Mouse (Mus musculus) MEL (cell line): Measurements from ENCODE around the gene Itgae. TPM values are rescaled to one million over a fixed set of nuclear protein-coding genes. Genes with fewer than 3 reads are reported as not detected.

Experiments
- DNase-seq: peaks from one replicate; pipeline ENCODE4 v3.0.0; 2011; ENCODE audit warnings: low read depth, low spot score
- H3K27ac ChIP-seq: 2 replicates; pipeline ENCODE4 v1.5.1; 2012; ENCODE audit warnings: low read depth, mild to moderate bottlenecking, control low read depth, low read length, moderate library complexity; ENCODE audit not compliant: control insufficient read depth
- H3K27me3 ChIP-seq, 2 experiments: fragments of 150-350 bp in 1 of 2; sonication (generic) in 1 of 2; 2 replicates each; pipeline ENCODE4 v1.6.1; 2012; ENCODE audit warnings: low read length in 2 of 2, mild to moderate bottlenecking in 2 of 2, improper control_type of control experiment in 1 of 2, moderate library complexity in 1 of 2; ENCODE audit not compliant: insufficient read depth in 2 of 2, control insufficient read depth in 1 of 2
- H3K36me3 ChIP-seq, 2 experiments: 2 replicates each; pipeline ENCODE4 v1.6.1; 2012 to 2014; ENCODE audit warnings: low read length in 2 of 2, improper control_type of control experiment in 1 of 2, inconsistent platforms in 1 of 2, mild to moderate bottlenecking in 1 of 2; ENCODE audit not compliant: insufficient read depth in 2 of 2, control insufficient read depth in 1 of 2
- H3K4me1 ChIP-seq, 2 experiments: fragments of 150-350 bp in 1 of 2; sonication (generic) in 1 of 2; 2 replicates each; pipeline ENCODE4 v1.6.1; 2012; ENCODE audit warnings: low read length in 2 of 2, improper control_type of control experiment in 1 of 2, mild to moderate bottlenecking in 1 of 2; ENCODE audit not compliant: insufficient read depth in 2 of 2, control insufficient read depth in 1 of 2
- H3K4me3 ChIP-seq, 2 experiments: fragments of 150-350 bp in 1 of 2; sonication (generic) in 1 of 2; 2 replicates each; pipeline ENCODE4 v1.5.1; 2012; ENCODE audit warnings: low read depth in 2 of 2, low read length in 2 of 2, mild to moderate bottlenecking in 2 of 2, moderate library complexity in 2 of 2, control low read depth in 1 of 2, improper control_type of control experiment in 1 of 2; ENCODE audit not compliant: control insufficient read depth in 1 of 2, insufficient read depth in 1 of 2
- H3K79me2 ChIP-seq: 2 replicates; pipeline ENCODE4 v1.6.1; 2012; ENCODE audit warnings: mild to moderate bottlenecking, low read length, moderate library complexity; ENCODE audit not compliant: control insufficient read depth, poor library complexity, insufficient read depth
- H3K9ac ChIP-seq: 2 replicates; pipeline ENCODE4 v1.6.1; 2012; ENCODE audit warnings: low read depth, mild to moderate bottlenecking, control low read depth, low read length, moderate library complexity; ENCODE audit not compliant: control insufficient read depth, poor library complexity, severe bottlenecking
- H3K9me3 ChIP-seq: fragments of 150-350 bp; sonication (generic); replicated peaks from 2 replicates; pipeline ENCODE4 v1.6.1; 2012; ENCODE audit warnings: mild to moderate bottlenecking, low read length, improper control_type of control experiment, moderate library complexity; ENCODE audit not compliant: insufficient read depth
- BHLHE40 ChIP-seq: IDR thresholded peaks from 2 replicates; pipeline ENCODE4 v1.6.1; 2012; ENCODE audit warnings: low read depth, mild to moderate bottlenecking, inconsistent platforms, low read length, improper control_type of control experiment, borderline replicate concordance
- CHD1 ChIP-seq: IDR thresholded peaks from 2 replicates; pipeline ENCODE4 v1.6.1; 2012; ENCODE audit warnings: low read depth, mild to moderate bottlenecking, inconsistent platforms, low read length, improper control_type of control experiment
- CHD2 ChIP-seq: IDR thresholded peaks from 2 replicates; pipeline ENCODE4 v1.6.1; 2011; ENCODE audit warnings: low read length, improper control_type of control experiment
- CTCF ChIP-seq, 3 experiments: IDR thresholded peaks in 2 of 3; conservative IDR thresholded peaks in 1 of 3; 2 replicates each; pipeline ENCODE4 v1.5.1; 2011 to 2012; ENCODE audit warnings: low read length in 3 of 3, low read depth in 2 of 3, mild to moderate bottlenecking in 2 of 3, improper control_type of control experiment in 1 of 3, inconsistent platforms in 1 of 3, mixed read lengths in 1 of 3, moderate library complexity in 1 of 3; ENCODE audit not compliant: control insufficient read depth in 1 of 3, insufficient read depth in 1 of 3, poor library complexity in 1 of 3, severe bottlenecking in 1 of 3
- ELF1 ChIP-seq: IDR thresholded peaks from 2 replicates; pipeline ENCODE4 v1.6.1; 2014; ENCODE audit warnings: low read depth, mild to moderate bottlenecking, inconsistent platforms, low read length, improper control_type of control experiment, moderate library complexity
- ETS1 ChIP-seq: IDR thresholded peaks from 2 replicates; pipeline ENCODE4 v1.6.1; 2012; ENCODE audit warnings: low read depth, mild to moderate bottlenecking, inconsistent platforms, low read length, improper control_type of control experiment, moderate library complexity
- HCFC1 ChIP-seq: IDR thresholded peaks from 2 replicates; pipeline ENCODE4 v1.6.1; 2012; ENCODE audit warnings: low read depth, mild to moderate bottlenecking, inconsistent platforms, low read length, improper control_type of control experiment, moderate library complexity
- KAT2A ChIP-seq: conservative IDR thresholded peaks from 2 replicates; pipeline ENCODE4 v1.6.1; 2012; ENCODE audit warnings: low read depth, low read length, improper control_type of control experiment, inconsistent platforms
- MAFK ChIP-seq: IDR thresholded peaks from 2 replicates; pipeline ENCODE4 v1.6.1; 2011; ENCODE audit warnings: low read depth, mild to moderate bottlenecking, low read length, improper control_type of control experiment, borderline replicate concordance
- MAX ChIP-seq: IDR thresholded peaks from 2 replicates; pipeline ENCODE4 v1.6.1; 2011; ENCODE audit warnings: low read length, improper control_type of control experiment
- MAZ ChIP-seq: IDR thresholded peaks from 2 replicates; pipeline ENCODE4 v1.6.1; 2012; ENCODE audit warnings: low read depth, mild to moderate bottlenecking, inconsistent platforms, low read length, improper control_type of control experiment
- MEF2A ChIP-seq: IDR thresholded peaks from 2 replicates; pipeline ENCODE4 v1.6.1; 2014; ENCODE audit warnings: low read depth, mild to moderate bottlenecking, inconsistent platforms, low read length, improper control_type of control experiment; ENCODE audit not compliant: poor library complexity, insufficient replicate concordance, severe bottlenecking; ENCODE audit errors: extremely low read depth
- MXI1 ChIP-seq: IDR thresholded peaks from 2 replicates; pipeline ENCODE4 v1.6.1; 2011; ENCODE audit warnings: mild to moderate bottlenecking, low read depth, low read length, improper control_type of control experiment
- MYB ChIP-seq: IDR thresholded peaks from 2 replicates; pipeline ENCODE4 v1.6.1; 2011; ENCODE audit warnings: mild to moderate bottlenecking, low read depth, low read length, improper control_type of control experiment
- MYC ChIP-seq: IDR thresholded peaks from 2 replicates; pipeline ENCODE4 v1.6.1; 2011; ENCODE audit warnings: low read depth, mild to moderate bottlenecking, low read length, improper control_type of control experiment, moderate library complexity
- NELFE ChIP-seq: IDR thresholded peaks from 2 replicates; pipeline ENCODE4 v1.6.1; 2011; ENCODE audit warnings: low read depth, low read length, improper control_type of control experiment
- NRF1 ChIP-seq: IDR thresholded peaks from 2 replicates; pipeline ENCODE4 v1.6.1; 2014; ENCODE audit warnings: low read depth, mild to moderate bottlenecking, inconsistent platforms, low read length, improper control_type of control experiment, moderate library complexity; ENCODE audit not compliant: poor library complexity, insufficient read depth, severe bottlenecking
- POLR2AphosphoS2 ChIP-seq: IDR thresholded peaks from 2 replicates; pipeline ENCODE4 v1.6.1; 2011; ENCODE audit warnings: low read length, improper control_type of control experiment
- RAD21 ChIP-seq: IDR thresholded peaks from 2 replicates; pipeline ENCODE4 v1.6.1; 2011; ENCODE audit warnings: mild to moderate bottlenecking, low read depth, low read length, improper control_type of control experiment
- SIN3A ChIP-seq: IDR thresholded peaks from 2 replicates; pipeline ENCODE4 v1.6.1; 2012; ENCODE audit warnings: low read length, improper control_type of control experiment, inconsistent platforms
- TAL1 ChIP-seq: IDR thresholded peaks from 2 replicates; pipeline ENCODE4 v1.6.1; 2012; ENCODE audit warnings: mild to moderate bottlenecking, inconsistent platforms, low read length, moderate library complexity, mixed read lengths
- TBP ChIP-seq: IDR thresholded peaks from 2 replicates; pipeline ENCODE4 v1.8.0; 2011; ENCODE audit warnings: low read depth, low read length, improper control_type of control experiment
- TCF12 ChIP-seq: IDR thresholded peaks from 2 replicates; pipeline ENCODE4 v1.6.1; 2014; ENCODE audit warnings: low read depth, mild to moderate bottlenecking, inconsistent platforms, low read length, improper control_type of control experiment, moderate library complexity
- USF1 ChIP-seq: IDR thresholded peaks from 2 replicates; pipeline ENCODE4 v1.6.1; 2014; ENCODE audit warnings: low read depth, mild to moderate bottlenecking, inconsistent platforms, low read length, improper control_type of control experiment, moderate library complexity
- USF2 ChIP-seq, 2 experiments: IDR thresholded peaks; 2 replicates each; pipeline ENCODE4 v1.6.1; 2011 to 2012; ENCODE audit warnings: improper control_type of control experiment in 2 of 2, low read length in 2 of 2, borderline replicate concordance in 1 of 2, inconsistent platforms in 1 of 2, low read depth in 1 of 2, mild to moderate bottlenecking in 1 of 2; ENCODE audit not compliant: insufficient read depth in 1 of 2
- ZKSCAN1 ChIP-seq: IDR thresholded peaks from 2 replicates; pipeline ENCODE4 v1.6.1; 2012; ENCODE audit warnings: low read depth, mild to moderate bottlenecking, inconsistent platforms, low read length, improper control_type of control experiment, moderate library complexity
- ZMIZ1 ChIP-seq: IDR thresholded peaks from 2 replicates; pipeline ENCODE4 v1.6.1; 2012; ENCODE audit warnings: low read depth, mild to moderate bottlenecking, inconsistent platforms, low read length, improper control_type of control experiment, moderate library complexity
- ZNF384 ChIP-seq: IDR thresholded peaks from 2 replicates; pipeline ENCODE4 v1.6.1; 2012; ENCODE audit warnings: low read depth, mild to moderate bottlenecking, inconsistent platforms, low read length, improper control_type of control experiment
- polyA plus RNA-seq, 2 experiments: library from polyadenylated mRNA; stranded (reverse) in 1 of 2; unstranded in 1 of 2; fragments of >175 nt in 1 of 2; fragments of >200 nt in 1 of 2; gene quantifications; 2 replicates each; pipeline versions ENCODE4 v1.2.1 to v1.2.4; 2012; ENCODE audit warnings: low replicate concordance in 2 of 2, low read depth in 1 of 2; ENCODE audit not compliant: insufficient read length in 2 of 2, insufficient read depth in 1 of 2, missing spikeins in 1 of 2
- total RNA-seq: library from RNA; depleted of rRNA; stranded (reverse); fragments of 300-350 nt; gene quantifications from 2 replicates; pipeline ENCODE4 v1.2.3, GENCODE M21; 2012

Gene Itgae
- total and polyA plus RNA-seq, 3 experiments: 0.04 to 0.22 TPM; not detected in 1

DNA sequence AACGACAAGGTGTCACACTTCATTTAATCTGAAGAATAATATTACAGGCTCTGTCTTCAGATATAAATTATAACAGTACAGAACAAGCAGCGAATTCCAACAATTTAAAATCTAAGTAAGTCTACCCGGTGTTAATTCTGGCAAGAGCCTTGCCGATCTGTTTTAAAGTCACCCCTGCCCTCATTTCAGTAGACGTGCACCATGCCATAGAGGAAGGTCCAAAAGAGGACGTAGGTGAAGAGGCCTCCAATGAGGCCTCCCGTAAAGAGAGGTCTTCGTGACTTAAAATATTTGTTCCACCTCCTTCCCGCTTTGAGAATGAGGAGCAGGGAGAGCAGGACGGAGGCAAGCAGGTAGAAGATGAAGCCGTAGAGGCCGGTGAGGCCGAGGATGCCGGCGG is 85.8 kb downstream of the Itgae start:
- Histone ChIP-seq H3K4me3 (peak overlapping the region; percentile 85 to 91), H3K9ac (peak overlapping the region; percentile 88), H3K79me2 (peaks cover 38% of the 10 kb centered on the region), H3K27ac (peak overlapping the region; percentile 57), H3K36me3 (peaks cover 12 to 19% of the 10 kb centered on the region in 2 experiments; a peak in 3 of 4 replicates), H3K4me1 (peaks cover 4 to 12% of the 10 kb centered on the region in 2 experiments), H3K9me3 (no peaks in the 10 kb centered on the region), H3K27me3 (no peaks in the 10 kb centered on the region)
- TF ChIP-seq MYC (peak; percentile 48; the same call in 1 of the 2 replicates), MYB (no peak), ZNF384 (no peak)
- DNase-seq: peak; percentile 72

DNA sequence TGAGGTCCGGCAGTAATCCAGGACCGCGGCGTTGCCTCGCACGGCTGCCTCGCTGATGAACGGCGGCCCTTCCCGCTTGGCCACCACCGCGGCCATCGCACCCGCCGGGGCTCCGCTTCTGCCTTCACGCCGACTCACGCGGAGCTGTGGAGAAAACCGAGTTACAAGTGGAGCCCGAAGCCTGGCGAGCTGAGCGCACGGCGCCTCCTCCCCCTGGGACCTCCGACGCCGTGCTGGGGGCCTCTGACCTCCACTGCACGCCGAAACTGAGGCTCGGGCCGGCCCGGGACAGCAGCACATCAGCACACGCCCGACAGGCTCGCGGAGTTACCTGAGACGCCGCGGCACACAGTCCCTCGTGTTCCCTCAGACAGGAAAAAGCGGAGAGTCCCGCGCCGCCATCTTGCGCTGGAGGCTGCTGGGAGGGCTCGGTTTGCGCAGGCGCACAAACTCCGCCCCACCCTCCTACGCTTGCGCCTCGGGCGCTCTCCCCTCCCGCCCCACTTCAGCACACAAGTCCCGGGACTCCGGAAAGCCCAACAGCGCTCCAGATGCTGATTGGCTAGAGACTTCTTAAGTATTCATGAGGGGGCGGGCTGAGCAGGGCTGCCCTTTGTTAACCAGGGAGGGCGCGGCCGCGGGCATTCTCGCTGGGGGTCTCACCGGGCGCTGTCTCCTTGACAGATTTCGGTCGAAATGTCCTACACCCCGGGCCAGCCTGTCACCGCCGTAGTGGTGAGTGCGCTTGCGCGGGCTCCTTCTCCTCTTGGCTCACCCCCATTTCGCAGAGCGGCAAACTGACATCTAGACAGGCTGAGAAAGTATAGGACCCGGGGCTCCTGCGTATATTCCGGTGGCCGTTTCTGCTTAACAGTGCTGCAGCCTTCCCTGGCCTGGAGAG is 86.5 kb downstream of the Itgae start, which contains the start of the genes Emc6 and Tax1bp3:
Emc6 (minus strand) TSS at position 430 of the 901 bp plus-strand sequence.
Tax1bp3 (plus strand) TSS at position 476 of the 901 bp plus-strand sequence.
- Histone ChIP-seq H3K9ac (peak within 1 kb of the TSS; percentile 88), H3K9me3 (no peaks in the 10 kb centered on the region), H3K79me2 (peaks cover 38% of the 10 kb centered on the region), H3K4me1 (peaks cover 4 to 12% of the 10 kb centered on the region in 2 experiments), H3K4me3 (peak within 1 kb of the TSS; percentile 91 to 95), H3K27me3 (no peaks in the 10 kb centered on the region), H3K36me3 (peaks cover 12 to 19% of the 10 kb centered on the region in 2 experiments; a peak in 3 of 4 replicates), H3K27ac (peak within 1 kb of the TSS; percentile 58)
- peak; percentile 100 for DNase-seq
- peak; percentile 88; the same call in 1 of the 2 replicates for TF ChIP-seq POLR2AphosphoS2
- no peak for TF ChIP-seq RAD21
- TF ChIP-seq TAL1: no peak
- peak; percentile 65; the same call in 1 of the 2 replicates for TF ChIP-seq TBP
- TF ChIP-seq MAX: peak; percentile 55; the same call in 1 of the 2 replicates
- peak; percentile 72; the same call in 1 of the 2 replicates for TF ChIP-seq ZMIZ1
- TF ChIP-seq CHD2: no peak
- TF ChIP-seq ELF1: peak; percentile 78
- peak; percentile 74; the same call in 1 of the 2 replicates for TF ChIP-seq KAT2A
- no peak for TF ChIP-seq BHLHE40
- TF ChIP-seq MEF2A: no peak
- TF ChIP-seq ETS1: no peak
- TF ChIP-seq USF2 (IDR thresholded peaks at IDR 0.05; ENCODE audit: borderline replicate concordance in 1 of 2, insufficient read depth in 1 of 2, low read depth in 1 of 2, low read length in 2 of 2): no peak
- peak; percentile 94 for TF ChIP-seq MAZ
- no peak for TF ChIP-seq CTCF (IDR thresholded peaks at IDR 0.05 in 2 of 3, conservative IDR thresholded peaks at IDR 0.05 in 1 of 3; ENCODE audit: control insufficient read depth in 1 of 3, insufficient read depth in 1 of 3, low read depth in 2 of 3, low read length in 3 of 3, poor library complexity in 1 of 3, severe bottlenecking in 1 of 3)
- TF ChIP-seq NELFE: peak; percentile 95
- TF ChIP-seq MXI1: peak; percentile 71
- 0 out of 2 replicates have a peak, but pooled peaks have one; percentile 36 for TF ChIP-seq USF1
- peak; percentile 77 for TF ChIP-seq TCF12
- TF ChIP-seq MYC: peak; percentile 77; the same call in 1 of the 2 replicates
- TF ChIP-seq MYB: no peak
- peak; percentile 90 for TF ChIP-seq SIN3A
- peak; percentile 85 for TF ChIP-seq NRF1
- no peak for TF ChIP-seq MAFK
- peak; percentile 89 for TF ChIP-seq HCFC1
- TF ChIP-seq ZKSCAN1: no peak
- no peak for TF ChIP-seq CHD1
